Mouse (Mus musculus): ENCODE measurements around the gene AA792892. TPM values are rescaled to one million over a fixed set of nuclear protein-coding genes. Genes with fewer than 3 reads are reported as not detected.

The AA792892 gene
- 1.7 TPM for polyA plus RNA-seq (2014; fragmentation: Illumina TruSeq; extraction: RNeasy Lipid Tissue Mini Kit (QIAGEN cat#74804); ENCODE audit: low replicate concordance)

DNA sequence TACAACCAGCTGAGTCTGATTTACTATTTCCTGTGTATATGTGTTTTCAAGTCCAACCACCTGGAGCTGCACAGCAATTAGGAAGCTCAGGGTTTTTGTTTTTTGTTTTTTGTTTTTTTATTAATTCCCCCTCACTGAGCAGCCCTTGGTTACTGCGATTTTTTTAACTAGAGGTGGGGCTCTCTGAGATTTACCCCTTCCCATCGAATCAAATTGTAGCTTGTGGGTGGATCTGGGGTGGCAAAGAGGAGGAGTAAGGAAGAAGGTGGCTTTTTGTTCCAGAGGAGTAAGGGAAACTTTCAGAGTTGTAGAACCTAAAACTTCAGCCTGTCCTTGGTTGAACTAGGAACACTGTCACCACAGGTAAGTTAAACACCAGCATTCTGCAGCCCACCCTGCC, at the start of gene AA792892:
Gene AA792892 (plus strand): TSS at position 301 of the 400 bp plus-strand sequence.

DNA sequence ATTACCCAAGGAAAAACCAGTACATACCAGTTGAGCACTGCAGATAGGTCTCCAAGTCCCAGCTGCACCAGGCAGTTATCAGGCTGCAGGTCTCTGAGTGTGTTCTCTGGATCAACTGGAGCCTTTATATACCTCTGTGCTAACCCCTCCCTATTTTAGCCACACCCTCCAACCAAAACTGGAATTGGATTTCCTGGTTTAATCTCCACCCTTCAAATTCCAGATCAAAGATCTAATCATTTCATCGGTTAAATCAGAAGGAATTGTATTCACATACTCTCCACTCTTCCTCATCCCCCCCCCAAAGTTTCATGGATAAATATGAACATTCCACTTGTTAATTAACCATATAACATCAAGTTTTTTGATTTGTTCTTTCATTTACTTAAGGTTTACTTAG, 32.9 kb upstream of the AA792892 start, which contains the start of gene A430089I19Rik:
Gene A430089I19Rik (minus strand): TSS at position 101 of the 400 bp plus-strand sequence.

DNA sequence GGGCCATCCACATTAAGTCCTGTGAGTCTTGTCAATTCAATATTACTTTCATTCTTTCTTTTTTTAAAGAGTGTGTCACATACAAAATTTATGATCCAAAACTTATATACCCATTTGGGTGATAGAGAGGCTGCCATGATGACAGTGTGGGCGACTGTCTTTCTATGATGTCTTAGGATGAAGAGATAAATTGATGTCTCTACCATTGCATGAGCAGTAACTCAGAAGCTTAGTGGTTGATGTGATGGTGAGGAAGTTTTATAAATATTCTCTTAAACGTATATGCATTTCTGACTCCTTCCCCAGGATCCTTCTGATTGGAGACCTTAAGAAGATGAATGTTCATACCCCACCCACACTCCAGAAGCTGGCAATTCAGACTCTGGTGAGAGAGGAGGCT, 25.4 kb upstream of the AA792892 start, which contains the start of gene Gm6502:
Gene Gm6502 (plus strand): TSS at position 301 of the 400 bp plus-strand sequence.

Other genes with a start within 250 kb of the AA792892 start
- gene Gm3106, start 121.7 kb upstream of the AA792892 start, polyA plus RNA-seq (2014; fragmentation: Illumina TruSeq; extraction: RNeasy Lipid Tissue Mini Kit (QIAGEN cat#74804); ENCODE audit: low replicate concordance): not detected
- gene A430089I19Rik, start 33.0 kb upstream of the AA792892 start, polyA plus RNA-seq (2014; fragmentation: Illumina TruSeq; extraction: RNeasy Lipid Tissue Mini Kit (QIAGEN cat#74804); ENCODE audit: low replicate concordance): not detected
- not detected for gene Gm6502, start 25.3 kb upstream of the AA792892 start, polyA plus RNA-seq (2014; fragmentation: Illumina TruSeq; extraction: RNeasy Lipid Tissue Mini Kit (QIAGEN cat#74804); ENCODE audit: low replicate concordance)
- gene Gm7682, start 106.0 kb downstream of the AA792892 start, polyA plus RNA-seq (2014; fragmentation: Illumina TruSeq; extraction: RNeasy Lipid Tissue Mini Kit (QIAGEN cat#74804); ENCODE audit: low replicate concordance): not detected
- gene Gm3139, start 186.5 kb downstream of the AA792892 start, polyA plus RNA-seq (2014; fragmentation: Illumina TruSeq; extraction: RNeasy Lipid Tissue Mini Kit (QIAGEN cat#74804); ENCODE audit: low replicate concordance): not detected

Data from small intestine, adult 10 weeks (tissue).